Mouse (Mus musculus) erythroblast, embryonic 14.5 days (primary cell): Measurements from ENCODE around the gene Hrk.

Experiments
- GATA1 ChIP-seq: IDR thresholded peaks from 2 replicates; pipeline ENCODE4 v1.6.1; 2012; ENCODE audit warnings: low read length, inconsistent platforms, mixed read lengths
- TAL1 ChIP-seq: IDR thresholded peaks from 3 replicates; pipeline ENCODE4 v1.6.1; 2012; ENCODE audit warnings: low read length, inconsistent platforms, mixed read lengths

- no peak for TF ChIP-seq GATA1
- no peak for TF ChIP-seq TAL1
Observed at GRCm38 (mm10) chr5:118139630-118140029, 24.8 kb upstream of the Hrk start.
